Mouse (Mus musculus) right cerebral cortex, postnatal 10 days (tissue): ENCODE results near the gene Dytn.
"Not testable (repeated sequence)": the region's sequence is repeated elsewhere in the genome, so short reads cannot be mapped to it uniquely, and the experiment has no call there.

ENCODE experiments used
- DNase-seq, 2 experiments: peaks; one replicate each; pipeline ENCODE4 v3.0.0; 2021; ENCODE audit warnings: low spot score in 2 of 2

Dytn gene

GRCm38 (mm10) chr1:63686827-63687226, at the start of gene Dytn:
TSS of gene Dytn (minus strand) at chr1:63686927.
- DNase-seq = no peak

DNA sequence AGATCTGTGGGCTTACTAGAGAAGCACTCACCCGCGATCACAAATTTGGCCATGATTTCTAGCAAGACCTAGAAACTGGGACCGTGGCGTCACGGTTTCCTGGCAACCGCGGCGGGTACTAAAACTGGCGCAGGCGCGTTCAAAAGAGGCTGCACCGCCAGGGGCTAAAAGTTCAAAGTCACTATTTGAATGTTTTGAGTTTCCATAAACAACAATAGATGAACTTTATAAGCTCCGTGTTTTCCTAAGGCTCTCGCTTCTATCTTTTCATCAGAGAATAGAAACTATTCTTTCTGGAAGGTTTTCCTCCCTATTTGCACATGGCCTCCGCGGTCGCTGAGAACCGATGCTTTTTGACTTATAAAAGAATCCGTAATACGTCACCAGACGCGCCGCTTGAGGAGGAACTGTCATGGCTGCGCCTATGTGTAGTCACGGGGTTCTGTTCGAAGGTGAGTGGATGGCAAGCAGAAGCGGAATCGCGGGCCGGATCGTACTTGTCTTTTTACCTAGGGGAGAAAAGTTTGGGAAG, 43.6 kb upstream of the Dytn start, which contains the start of the genes Mdh1b and Fastkd2:
Mdh1b (minus strand) TSS at position 79 of the 532 bp plus-strand sequence.
Fastkd2 (plus strand) TSS at position 375 of the 532 bp plus-strand sequence.
- peak; percentile 95 for DNase-seq

- DNase-seq = peak in 1 of 2 experiments; percentile 23
Measured at GRCm38 (mm10) chr1:63729796-63730195, 43.1 kb upstream of the Dytn start.

DNA sequence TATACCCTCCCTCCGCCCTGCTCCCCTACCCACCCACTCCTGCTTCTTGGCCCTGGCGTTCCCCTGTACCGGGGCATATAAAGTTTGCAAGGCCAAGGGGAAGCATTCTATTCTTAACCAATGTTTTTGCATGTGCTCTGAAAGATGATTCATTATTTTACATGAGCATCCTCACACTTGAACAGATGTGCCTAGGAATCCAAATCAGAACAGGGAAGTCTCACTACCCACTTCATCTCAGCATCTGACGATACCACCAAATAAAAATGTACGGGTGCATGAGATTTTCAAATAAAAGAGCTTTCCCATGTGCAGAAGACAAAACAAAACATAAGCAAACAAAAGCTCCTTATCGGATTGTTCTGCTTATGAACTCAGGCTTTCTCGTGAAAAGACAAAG, 33.4 kb upstream of the Dytn start:
- DNase-seq = no peak

- DNase-seq = no peak
Measured at GRCm38 (mm10) chr1:63708876-63709275, 22.1 kb upstream of the Dytn start.

DNA sequence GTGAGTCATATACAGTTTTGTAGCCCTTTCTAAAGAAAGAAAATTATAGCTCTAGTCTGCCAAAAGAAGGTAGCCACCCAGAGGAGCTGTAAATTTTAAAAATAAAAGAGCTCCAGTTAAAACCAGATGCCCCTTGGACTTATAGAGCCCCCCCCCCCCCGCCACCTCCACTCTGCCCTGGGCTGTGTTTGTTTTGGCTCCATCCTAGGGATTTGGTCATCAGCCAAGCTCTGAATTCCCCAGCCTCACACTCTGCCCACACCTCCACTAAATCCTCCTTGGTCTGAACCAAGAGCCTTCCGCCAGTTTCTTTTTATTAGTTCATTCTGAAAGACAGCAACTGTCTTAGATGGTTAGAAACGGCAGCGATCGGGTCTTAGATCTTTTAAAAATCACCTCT, 19.0 kb upstream of the Dytn start:
- DNase-seq = no peak

- no peak for DNase-seq
Measured at GRCm38 (mm10) chr1:63696861-63697260, 10.1 kb upstream of the Dytn start.

DNA sequence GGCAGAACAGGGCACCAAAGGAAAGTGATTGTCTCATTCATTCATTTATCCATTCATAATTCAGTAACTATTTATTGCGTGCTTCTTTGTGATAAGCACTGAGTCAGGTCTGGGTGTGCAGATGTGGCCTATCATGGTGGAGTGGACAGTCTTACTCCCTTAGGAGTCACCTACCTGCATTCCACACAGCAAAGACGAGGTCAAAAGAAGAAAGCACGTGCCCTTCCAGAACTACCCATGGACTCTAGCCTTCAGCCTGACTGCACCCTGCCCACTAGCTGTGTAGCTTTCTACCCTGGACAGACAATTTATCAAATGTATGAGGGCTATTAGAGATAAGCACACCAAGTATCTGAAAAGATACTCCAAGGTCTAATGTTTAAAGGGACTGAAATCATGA, 10.8 kb downstream of the Dytn start:
- DNase-seq = no peak

DNA sequence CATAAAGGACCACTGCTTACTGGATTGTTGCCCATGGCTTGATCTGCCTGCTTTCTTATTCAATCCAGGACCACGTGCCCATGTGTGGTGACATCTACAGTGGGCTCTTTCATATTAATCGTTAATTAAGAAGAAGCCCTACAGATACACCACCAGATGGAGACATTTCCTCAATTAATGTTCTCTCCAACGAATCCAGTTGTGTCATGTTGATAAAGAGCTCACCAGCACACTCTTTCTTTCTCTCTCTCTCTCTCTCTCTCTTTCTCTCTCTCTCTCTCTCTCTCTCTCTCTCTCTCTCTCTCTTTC, 17.9 kb downstream of the Dytn start:
- peak in 1 of 2 experiments; percentile 45 for DNase-seq

DNA sequence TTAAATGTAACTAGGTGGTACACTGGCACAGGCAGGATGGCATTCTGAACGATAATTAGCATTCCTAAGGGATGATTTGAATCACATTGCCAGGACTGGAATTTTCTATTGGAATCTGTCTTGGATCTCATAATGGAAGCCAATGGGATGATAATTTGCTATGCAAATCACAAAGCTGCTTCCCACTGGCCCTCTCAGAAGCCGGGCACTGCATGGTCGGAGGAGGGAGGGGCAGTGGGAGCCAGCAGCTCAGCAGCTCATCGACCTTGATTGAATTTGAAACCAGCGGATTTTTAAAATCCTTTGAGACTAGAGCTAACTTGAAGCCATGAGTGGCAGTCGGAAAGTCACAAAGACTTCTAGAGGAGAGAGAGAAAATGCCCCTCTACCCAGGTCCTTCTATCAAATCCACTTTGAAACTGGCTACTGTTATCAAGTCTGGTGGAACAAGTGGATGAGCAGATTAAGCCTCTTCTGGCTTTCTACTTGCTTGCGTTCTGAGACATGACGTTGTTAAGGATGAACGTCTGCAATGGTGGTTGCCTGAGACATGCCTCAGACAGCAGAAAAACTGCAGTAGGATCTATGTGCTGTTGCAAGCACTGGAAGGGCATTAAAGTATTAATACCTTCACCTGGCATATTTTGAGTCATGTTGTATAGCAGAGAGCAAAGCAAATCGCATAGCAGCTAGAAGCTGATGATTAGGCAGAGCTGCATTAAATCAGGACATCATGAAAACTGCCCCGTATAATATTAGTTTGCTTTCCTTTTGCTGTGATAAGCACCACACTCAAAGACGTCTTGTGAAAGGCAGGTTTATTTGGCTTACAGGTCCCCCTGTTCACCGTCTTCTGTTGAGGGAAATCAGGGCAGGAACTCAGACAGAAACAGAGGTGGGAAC, 18.5 kb downstream of the Dytn start:
- DNase-seq = peak in 1 of 2 experiments; percentile 35

DNA sequence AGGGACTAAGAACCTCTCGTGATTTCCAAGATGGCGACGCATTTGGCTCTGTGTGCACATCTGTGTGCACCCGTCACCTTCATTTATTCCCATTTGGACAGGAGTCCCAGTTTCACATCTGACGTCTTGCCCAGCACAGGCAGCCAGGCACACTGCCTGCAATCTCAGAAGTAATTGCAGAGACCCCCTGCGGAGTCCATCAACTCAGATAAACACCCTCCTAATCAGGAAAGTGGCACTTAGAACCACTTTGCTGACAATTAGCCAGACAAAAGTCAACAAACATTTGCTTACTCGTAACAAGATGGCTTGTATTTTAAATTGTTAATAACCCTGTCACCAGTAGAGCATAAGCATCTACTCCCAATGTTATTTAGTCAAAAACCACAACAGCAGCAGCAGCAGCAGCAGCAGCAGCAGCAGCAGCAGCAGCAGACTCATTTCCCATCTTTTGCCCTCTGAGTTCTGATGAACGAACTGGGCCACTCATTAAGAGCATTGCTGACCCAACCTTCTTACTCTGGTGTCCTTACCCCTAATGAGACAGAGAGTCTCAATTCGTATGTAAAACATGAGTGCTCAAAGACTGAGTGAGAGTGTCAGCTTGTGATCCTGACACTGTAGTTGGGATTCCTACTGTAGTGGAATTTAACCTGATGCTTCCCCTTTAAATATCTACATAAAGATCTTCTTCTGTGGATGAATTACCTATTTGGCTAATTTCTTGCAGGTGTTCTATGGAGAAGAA, 19.4 kb downstream of the Dytn start:
- DNase-seq = no peak

GRCm38 (mm10) chr1:63666089-63666488, 20.6 kb downstream of the Dytn start:
- no peak for DNase-seq

- DNase-seq = peak; percentile 45 to 53
Measured at GRCm38 (mm10) chr1:63659591-63659990, 27.1 kb downstream of the Dytn start.

DNA sequence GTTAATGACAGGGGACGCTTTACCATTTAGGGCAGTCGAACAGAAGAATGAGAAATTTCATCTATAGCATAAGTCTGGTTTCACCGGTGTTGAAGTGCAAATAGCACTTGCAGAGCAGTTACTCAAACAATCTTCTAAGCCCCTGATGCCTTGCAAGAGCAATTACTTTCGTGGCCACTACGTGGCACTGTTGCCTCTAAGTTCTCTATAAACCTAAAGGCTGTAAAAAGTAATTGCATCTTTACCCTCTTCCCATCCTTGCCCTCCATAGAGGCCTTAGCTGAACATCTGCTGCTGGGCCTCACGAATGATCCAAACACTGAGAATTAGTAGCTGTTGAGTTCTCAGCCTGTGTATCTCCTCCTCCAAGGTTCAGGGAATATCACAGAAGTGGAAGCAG, 28.7 kb downstream of the Dytn start:
- peak; percentile 68 to 85 for DNase-seq

DNA sequence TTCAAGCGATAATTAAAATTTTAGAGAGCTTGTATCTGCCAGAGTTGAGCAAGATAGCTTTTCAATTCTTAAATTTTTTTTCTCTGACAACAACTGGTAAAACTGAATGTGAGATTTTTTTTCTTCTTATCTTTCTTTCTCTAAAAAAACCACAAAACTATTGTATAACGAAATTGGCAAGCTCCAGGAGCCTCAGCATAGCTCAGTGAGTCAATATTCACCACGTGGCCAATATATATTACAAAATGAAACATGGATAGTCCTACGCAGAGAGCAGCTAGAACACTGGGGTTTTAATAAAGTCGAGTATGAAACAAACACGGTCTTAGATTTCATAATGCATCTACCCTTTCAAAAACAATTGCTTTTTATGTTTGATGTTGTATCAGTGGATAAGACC, 46.8 kb downstream of the Dytn start:
- no peak for DNase-seq

GRCm38 (mm10) chr1:63630390-63630789, 56.3 kb downstream of the Dytn start:
- not testable (repeated sequence) for DNase-seq

GRCm38 (mm10) chr1:63628211-63628610, 58.5 kb downstream of the Dytn start:
- DNase-seq = peak in 1 of 2 experiments; percentile 27

- no peak for DNase-seq
Measured at GRCm38 (mm10) chr1:63615668-63616067, 71.1 kb downstream of the Dytn start, which contains the start of gene Gm39653. TSS of gene Gm39653 (plus strand) at chr1:63615968.

- no peak for DNase-seq
Measured at GRCm38 (mm10) chr1:63614594-63614993, 72.1 kb downstream of the Dytn start.

DNA sequence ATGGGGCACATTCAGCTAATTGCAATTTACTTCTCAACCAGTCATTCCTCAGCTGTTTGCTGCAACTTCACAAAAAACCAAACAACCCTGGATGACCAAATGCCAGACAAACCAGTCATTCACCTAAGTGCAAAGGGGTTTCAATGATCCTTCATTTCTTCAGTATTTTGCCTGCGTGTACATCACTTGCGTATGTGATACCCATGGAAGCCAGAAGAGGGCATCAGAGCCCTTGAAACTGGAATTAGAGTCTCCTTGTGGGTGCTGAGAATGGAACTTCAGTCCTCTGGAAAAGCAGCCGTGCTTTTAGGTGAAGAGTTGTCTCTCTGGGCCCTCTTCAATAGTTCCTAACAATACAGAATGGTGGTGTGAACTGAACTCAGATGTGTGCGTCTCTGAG, 77.1 kb downstream of the Dytn start:
- no peak for DNase-seq

GRCm38 (mm10) chr1:63603870-63604500, 82.7 kb downstream of the Dytn start:
- no peak for DNase-seq

GRCm38 (mm10) chr1:63586869-63587268, 99.9 kb downstream of the Dytn start:
- no peak for DNase-seq
